Mouse (Mus musculus): ENCODE results near the gene Rab3gap1. TPM values are rescaled to one million over a fixed set of nuclear protein-coding genes. Genes with fewer than 3 reads are reported as not detected.

The Rab3gap1 gene
- total and polyA plus RNA-seq, 2 experiments = 11.9 to 26.0 TPM

DNA sequence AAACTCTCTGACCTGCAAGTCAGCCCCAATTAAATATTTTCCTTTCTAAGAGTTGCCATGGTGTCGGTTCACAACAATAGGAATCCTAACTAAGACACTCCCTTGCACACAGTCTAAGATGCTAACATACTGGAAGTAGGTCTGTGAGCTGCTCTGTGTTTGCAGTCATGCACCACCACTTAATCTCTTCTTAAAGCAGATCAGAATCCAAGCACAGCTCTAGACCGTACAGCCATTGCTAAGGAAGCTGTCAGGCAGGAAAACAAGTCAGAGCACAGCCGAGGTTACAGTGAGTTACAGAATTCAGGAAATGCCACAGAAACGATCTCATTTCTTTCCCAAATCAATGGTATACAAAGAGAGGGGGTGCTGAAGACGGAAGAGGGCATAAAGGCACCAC, 90.2 kb downstream of the Rab3gap1 start:
- 76% methylated on average over 5 of the region's 5 CpGs for WGBS
- H3K4me3 ChIP-seq (ENCODE audit: insufficient read depth, low read depth, low read length) = no peak overlapping the region
- no peak overlapping the region for H3K27ac ChIP-seq (replicated peaks; ENCODE audit: insufficient read depth, low read depth, low read length)
- no peaks in the 10 kb centered on the region for H3K79me2 ChIP-seq (ENCODE audit: control insufficient read depth, insufficient read depth, low read length)
- H3K4me1 ChIP-seq (ENCODE audit: control insufficient read depth, insufficient read depth, low read length) = no peaks in the 10 kb centered on the region
- H3K36me3 ChIP-seq (ENCODE audit: control insufficient read depth, insufficient read depth, low read length) = no peaks in the 10 kb centered on the region
- H3K9ac ChIP-seq (ENCODE audit: low read depth, low read length) = no peak overlapping the region
- no peak for TF ChIP-seq POLR2A (IDR thresholded peaks at IDR 0.05; ENCODE audit: extremely low read depth, insufficient read depth, low read length)
- no peak for TF ChIP-seq CTCF (IDR thresholded peaks at IDR 0.05; ENCODE audit: low read depth, low read length)
- H3K27me3 ChIP-seq (ENCODE audit: control insufficient read depth, insufficient read depth, low read length) = no peaks in the 10 kb centered on the region
- no peak for DNase-seq (ENCODE audit: extremely low read depth, low read depth, low spot score)

DNA sequence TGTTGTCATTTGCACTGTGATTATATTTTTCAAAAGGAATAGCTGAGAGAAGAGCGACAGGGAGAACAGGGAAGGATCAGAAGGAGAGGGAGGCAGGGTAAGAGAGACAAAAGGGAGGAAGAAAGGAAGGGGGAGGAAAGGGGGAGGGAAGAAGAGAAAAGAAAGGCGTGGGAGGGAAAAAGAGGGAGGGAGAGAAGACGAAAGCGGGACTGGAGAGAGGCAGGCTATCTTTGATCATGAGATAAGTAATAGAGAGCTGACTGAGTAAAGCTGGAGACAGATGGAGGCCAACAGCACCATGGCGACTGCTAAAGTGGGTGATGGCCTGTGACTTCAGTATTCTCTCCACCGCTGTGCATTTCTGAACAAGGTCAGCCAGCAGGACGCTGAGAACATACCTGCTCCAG, 90.7 kb downstream of the Rab3gap1 start:
- Histone ChIP-seq H3K36me3 (ENCODE audit: control insufficient read depth, insufficient read depth, low read length) (no peaks in the 10 kb centered on the region), H3K79me2 (ENCODE audit: control insufficient read depth, insufficient read depth, low read length) (no peaks in the 10 kb centered on the region), H3K4me3 (ENCODE audit: insufficient read depth, low read depth, low read length) (no peak overlapping the region), H3K4me1 (ENCODE audit: control insufficient read depth, insufficient read depth, low read length) (no peaks in the 10 kb centered on the region), H3K27me3 (ENCODE audit: control insufficient read depth, insufficient read depth, low read length) (no peaks in the 10 kb centered on the region), H3K9ac (ENCODE audit: low read depth, low read length) (no peak overlapping the region), H3K27ac (replicated peaks; ENCODE audit: insufficient read depth, low read depth, low read length) (no peak overlapping the region)
- DNase-seq (ENCODE audit: extremely low read depth, low read depth, low spot score) = no peak
- TF ChIP-seq POLR2A (IDR thresholded peaks at IDR 0.05; ENCODE audit: extremely low read depth, insufficient read depth, low read length) (no peak), CTCF (IDR thresholded peaks at IDR 0.05; ENCODE audit: low read depth, low read length) (no peak)
- 80% methylated on average over 7 of the region's 7 CpGs for WGBS

- no peaks in the 10 kb centered on the region for H3K79me2 ChIP-seq (ENCODE audit: control insufficient read depth, insufficient read depth, low read length)
- no peak for TF ChIP-seq CTCF (IDR thresholded peaks at IDR 0.05; ENCODE audit: low read depth, low read length)
- TF ChIP-seq POLR2A (IDR thresholded peaks at IDR 0.05; ENCODE audit: extremely low read depth, insufficient read depth, low read length) = no peak
- WGBS = 96% methylated on average over 1 of the region's 1 CpGs
Measured at GRCm38 (mm10) chr1:127961140-127961539, 92.6 kb downstream of the Rab3gap1 start.

GRCm38 (mm10) chr1:127963326-127963725, 94.8 kb downstream of the Rab3gap1 start:
- Histone ChIP-seq H3K4me1 (ENCODE audit: control insufficient read depth, insufficient read depth, low read length) (no peaks in the 10 kb centered on the region), H3K4me3 (ENCODE audit: insufficient read depth, low read depth, low read length) (no peak overlapping the region), H3K9ac (ENCODE audit: low read depth, low read length) (no peak overlapping the region), H3K79me2 (ENCODE audit: control insufficient read depth, insufficient read depth, low read length) (no peaks in the 10 kb centered on the region), H3K27ac (replicated peaks; ENCODE audit: insufficient read depth, low read depth, low read length) (no peak overlapping the region), H3K27me3 (ENCODE audit: control insufficient read depth, insufficient read depth, low read length) (no peaks in the 10 kb centered on the region), H3K36me3 (ENCODE audit: control insufficient read depth, insufficient read depth, low read length) (no peaks in the 10 kb centered on the region)
- WGBS = 93% methylated on average over 3 of the region's 3 CpGs
- no peak for TF ChIP-seq POLR2A (IDR thresholded peaks at IDR 0.05; ENCODE audit: extremely low read depth, insufficient read depth, low read length)
- no peak for TF ChIP-seq CTCF (IDR thresholded peaks at IDR 0.05; ENCODE audit: low read depth, low read length)
- no peak for DNase-seq (ENCODE audit: extremely low read depth, low read depth, low spot score)

More at GRCm38 (mm10) chr1:127961140-127961539, 92.6 kb downstream of the Rab3gap1 start:
- H3K36me3 ChIP-seq (ENCODE audit: control insufficient read depth, insufficient read depth, low read length) = no peaks in the 10 kb centered on the region
- H3K27ac ChIP-seq (replicated peaks; ENCODE audit: insufficient read depth, low read depth, low read length) = no peak overlapping the region
- no peak overlapping the region for H3K4me3 ChIP-seq (ENCODE audit: insufficient read depth, low read depth, low read length)
- no peak overlapping the region for H3K9ac ChIP-seq (ENCODE audit: low read depth, low read length)
- H3K27me3 ChIP-seq (ENCODE audit: control insufficient read depth, insufficient read depth, low read length) = no peaks in the 10 kb centered on the region
- H3K4me1 ChIP-seq (ENCODE audit: control insufficient read depth, insufficient read depth, low read length) = no peaks in the 10 kb centered on the region
- DNase-seq (ENCODE audit: extremely low read depth, low read depth, low spot score) = no peak

GRCm38 (mm10) chr1:127970870-127971269, 102.3 kb downstream of the Rab3gap1 start:
- H3K4me3 ChIP-seq (ENCODE audit: insufficient read depth, low read depth, low read length) = no peak overlapping the region
- H3K27ac ChIP-seq (replicated peaks; ENCODE audit: insufficient read depth, low read depth, low read length) = no peak overlapping the region
- H3K4me1 ChIP-seq (ENCODE audit: control insufficient read depth, insufficient read depth, low read length) = no peaks in the 10 kb centered on the region
- no peak for DNase-seq (ENCODE audit: extremely low read depth, low read depth, low spot score)
- TF ChIP-seq CTCF (IDR thresholded peaks at IDR 0.05; ENCODE audit: low read depth, low read length) (no peak), POLR2A (IDR thresholded peaks at IDR 0.05; ENCODE audit: extremely low read depth, insufficient read depth, low read length) (no peak)
- no peaks in the 10 kb centered on the region for H3K36me3 ChIP-seq (ENCODE audit: control insufficient read depth, insufficient read depth, low read length)
- no peaks in the 10 kb centered on the region for H3K79me2 ChIP-seq (ENCODE audit: control insufficient read depth, insufficient read depth, low read length)
- no peak overlapping the region for H3K9ac ChIP-seq (ENCODE audit: low read depth, low read length)
- H3K27me3 ChIP-seq (ENCODE audit: control insufficient read depth, insufficient read depth, low read length) = no peaks in the 10 kb centered on the region
- 88% methylated on average over 4 of the region's 4 CpGs for WGBS

- no peaks in the 10 kb centered on the region for H3K27me3 ChIP-seq (ENCODE audit: control insufficient read depth, insufficient read depth, low read length)
- WGBS = 96% methylated on average over 4 of the region's 4 CpGs
- H3K36me3 ChIP-seq (ENCODE audit: control insufficient read depth, insufficient read depth, low read length) = no peaks in the 10 kb centered on the region
- no peaks in the 10 kb centered on the region for H3K79me2 ChIP-seq (ENCODE audit: control insufficient read depth, insufficient read depth, low read length)
- no peak overlapping the region for H3K4me3 ChIP-seq (ENCODE audit: insufficient read depth, low read depth, low read length)
- no peak overlapping the region for H3K27ac ChIP-seq (replicated peaks; ENCODE audit: insufficient read depth, low read depth, low read length)
- TF ChIP-seq POLR2A (IDR thresholded peaks at IDR 0.05; ENCODE audit: extremely low read depth, insufficient read depth, low read length) (no peak), CTCF (IDR thresholded peaks at IDR 0.05; ENCODE audit: low read depth, low read length) (no peak)
- H3K9ac ChIP-seq (ENCODE audit: low read depth, low read length) = no peak overlapping the region
- no peaks in the 10 kb centered on the region for H3K4me1 ChIP-seq (ENCODE audit: control insufficient read depth, insufficient read depth, low read length)
- DNase-seq (ENCODE audit: extremely low read depth, low read depth, low spot score) = no peak
Measured at GRCm38 (mm10) chr1:127974082-127974481, 105.5 kb downstream of the Rab3gap1 start.

Measured in liver, adult 2 months (tissue).